Mouse (Mus musculus): ENCODE data around the gene Dao.

The Dao gene

DNA sequence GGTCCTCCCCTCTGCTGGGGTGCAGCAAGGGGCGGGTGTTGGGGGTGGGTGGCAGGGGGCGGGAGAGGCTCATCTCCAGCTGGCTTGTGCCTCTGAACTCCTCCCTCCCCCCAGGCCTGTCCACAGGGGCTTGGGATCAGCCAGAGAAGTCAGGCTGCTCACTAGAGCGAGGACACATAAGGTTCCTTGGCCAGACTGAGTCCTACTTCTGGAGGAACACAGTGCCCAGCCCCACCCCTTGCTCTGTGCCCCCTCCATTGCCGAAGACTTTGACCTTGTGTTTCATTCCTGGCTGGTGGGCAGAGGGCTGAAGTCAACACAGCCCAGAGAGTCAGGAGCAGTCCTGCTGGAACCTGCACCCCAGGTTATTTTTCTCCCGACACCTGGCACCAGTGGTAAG is at the start of gene Dao:
TSS of gene Dao (plus strand) at position 162 of the 400 bp plus-strand sequence.
- DNase-seq (ENCODE audit: low spot score in 2 of 2): no peak

DNA sequence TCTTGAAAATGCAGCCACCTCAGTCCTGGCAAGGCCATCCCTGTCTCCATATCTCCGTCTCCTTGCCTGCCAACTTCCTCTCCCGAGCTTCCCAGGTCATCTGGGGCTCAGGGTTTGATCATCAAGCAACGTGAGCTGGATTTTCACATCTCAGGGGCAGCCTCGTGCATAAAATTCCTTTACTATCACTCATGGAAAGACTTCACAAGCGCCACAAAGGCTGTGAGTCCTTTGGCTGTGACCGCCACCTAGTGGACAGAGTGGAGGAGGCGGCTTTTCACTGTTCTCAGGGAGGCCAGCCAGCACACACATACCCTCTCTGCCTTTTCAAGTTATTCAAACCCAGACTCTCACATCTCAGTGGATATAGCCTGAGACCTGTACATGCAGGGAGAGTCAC is 49.1 kb upstream of the Dao start:
- DNase-seq (ENCODE audit: low spot score in 2 of 2): peak; percentile 59 to 80

- DNase-seq (ENCODE audit: low spot score in 2 of 2): no peak
These were observed 48.2 kb upstream of the Dao start for GRCm38 (mm10) chr5:113955281-113955680.

DNA sequence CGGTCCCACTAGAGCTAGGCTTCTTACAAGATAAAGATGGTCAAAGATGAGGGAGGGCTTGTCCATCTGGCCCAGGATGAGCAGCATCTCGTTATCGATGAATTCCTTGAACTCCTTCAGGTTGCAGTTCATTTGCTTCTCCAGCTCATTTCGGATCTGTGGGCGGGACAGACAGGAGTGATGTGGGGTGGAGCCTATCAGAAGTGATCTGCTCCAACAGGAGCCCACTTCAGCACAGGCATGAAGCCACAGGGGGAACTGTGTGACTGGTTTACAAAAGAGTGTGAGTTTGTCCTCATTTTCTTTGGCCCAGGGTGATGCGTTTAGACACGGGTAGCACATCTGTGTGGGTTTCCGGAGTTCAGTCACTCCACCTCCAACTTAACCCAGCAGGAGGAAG is 47.8 kb upstream of the Dao start:
- DNase-seq (ENCODE audit: low spot score in 2 of 2): no peak

GRCm38 (mm10) chr5:113956510-113956909 is 47.0 kb upstream of the Dao start:
- DNase-seq (ENCODE audit: low spot score in 2 of 2): peak; percentile 45 to 80

DNA sequence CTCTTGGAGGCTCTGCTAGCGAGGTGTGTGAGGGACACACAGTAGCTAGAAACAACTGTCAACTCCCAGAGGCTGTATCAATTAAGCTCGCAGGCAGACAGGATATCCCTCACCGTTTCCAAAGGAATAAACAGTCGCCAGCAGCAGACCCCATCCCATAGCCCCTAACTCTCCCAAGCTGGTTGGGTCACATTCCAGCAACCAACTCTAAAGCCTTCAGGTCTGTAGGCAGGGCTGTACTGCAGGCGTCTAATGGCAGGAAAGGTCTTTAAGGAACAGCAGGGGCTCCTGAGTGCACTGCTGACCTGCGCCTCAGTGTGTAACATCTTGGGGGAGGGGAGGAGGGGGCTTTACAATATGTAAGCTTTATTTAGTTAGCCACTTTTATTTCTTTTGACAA is 44.5 kb upstream of the Dao start:
- no peak for DNase-seq (ENCODE audit: low spot score in 2 of 2)

DNA sequence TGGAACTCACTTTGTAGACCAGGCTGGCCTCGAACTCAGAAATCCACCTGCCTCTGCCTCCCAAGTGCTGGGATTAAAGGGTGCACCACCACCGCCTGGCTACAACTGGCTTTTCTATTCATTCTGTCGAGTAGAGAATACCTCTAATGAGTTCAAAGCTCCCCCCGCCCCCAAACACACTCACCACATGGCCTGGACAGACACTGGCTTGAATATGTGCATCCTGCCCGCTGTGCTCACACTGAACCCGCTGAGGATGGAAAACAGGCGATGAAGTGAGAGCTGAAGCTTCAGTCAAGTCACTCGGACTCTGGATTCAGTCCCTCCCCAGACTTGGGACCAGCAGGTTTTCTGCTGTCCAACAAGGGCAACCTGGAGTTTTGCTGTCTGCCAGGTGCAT is 43.1 kb upstream of the Dao start:
- DNase-seq (ENCODE audit: low spot score in 2 of 2): no peak

DNA sequence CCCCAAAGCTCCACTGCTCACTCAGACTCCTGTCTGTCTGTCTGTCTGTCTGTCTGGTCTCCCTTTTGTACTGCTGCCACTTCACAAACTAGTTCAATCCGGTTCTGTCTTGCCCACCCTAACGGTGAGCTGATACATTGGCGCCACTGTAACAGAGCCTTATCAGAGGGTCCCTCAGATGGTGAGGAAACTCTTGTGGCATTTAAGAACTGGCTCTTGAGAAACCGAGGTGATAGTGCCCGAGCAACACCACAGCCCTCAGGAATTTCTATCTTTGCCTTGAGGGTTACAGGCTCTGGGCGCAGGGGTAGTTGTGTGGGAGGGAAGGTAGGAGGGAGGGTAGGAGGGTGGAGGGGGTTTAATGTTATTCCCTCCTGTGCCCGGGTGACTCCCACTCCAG is 41.7 kb upstream of the Dao start:
- no peak for DNase-seq (ENCODE audit: low spot score in 2 of 2)

- DNase-seq (ENCODE audit: low spot score in 2 of 2): no peak
These were observed 38.5 kb upstream of the Dao start for GRCm38 (mm10) chr5:113964972-113965371.

- DNase-seq (ENCODE audit: low spot score in 2 of 2): no peak
These were observed 37.8 kb upstream of the Dao start for GRCm38 (mm10) chr5:113965659-113966185.

GRCm38 (mm10) chr5:113966452-113967150 is 36.9 kb upstream of the Dao start:
- no peak for DNase-seq (ENCODE audit: low spot score in 2 of 2)

GRCm38 (mm10) chr5:113968371-113968770 is 35.1 kb upstream of the Dao start:
- DNase-seq (ENCODE audit: low spot score in 2 of 2): no peak

- no peak for DNase-seq (ENCODE audit: low spot score in 2 of 2)
These were observed 32.0 kb upstream of the Dao start for GRCm38 (mm10) chr5:113971434-113971960.

DNA sequence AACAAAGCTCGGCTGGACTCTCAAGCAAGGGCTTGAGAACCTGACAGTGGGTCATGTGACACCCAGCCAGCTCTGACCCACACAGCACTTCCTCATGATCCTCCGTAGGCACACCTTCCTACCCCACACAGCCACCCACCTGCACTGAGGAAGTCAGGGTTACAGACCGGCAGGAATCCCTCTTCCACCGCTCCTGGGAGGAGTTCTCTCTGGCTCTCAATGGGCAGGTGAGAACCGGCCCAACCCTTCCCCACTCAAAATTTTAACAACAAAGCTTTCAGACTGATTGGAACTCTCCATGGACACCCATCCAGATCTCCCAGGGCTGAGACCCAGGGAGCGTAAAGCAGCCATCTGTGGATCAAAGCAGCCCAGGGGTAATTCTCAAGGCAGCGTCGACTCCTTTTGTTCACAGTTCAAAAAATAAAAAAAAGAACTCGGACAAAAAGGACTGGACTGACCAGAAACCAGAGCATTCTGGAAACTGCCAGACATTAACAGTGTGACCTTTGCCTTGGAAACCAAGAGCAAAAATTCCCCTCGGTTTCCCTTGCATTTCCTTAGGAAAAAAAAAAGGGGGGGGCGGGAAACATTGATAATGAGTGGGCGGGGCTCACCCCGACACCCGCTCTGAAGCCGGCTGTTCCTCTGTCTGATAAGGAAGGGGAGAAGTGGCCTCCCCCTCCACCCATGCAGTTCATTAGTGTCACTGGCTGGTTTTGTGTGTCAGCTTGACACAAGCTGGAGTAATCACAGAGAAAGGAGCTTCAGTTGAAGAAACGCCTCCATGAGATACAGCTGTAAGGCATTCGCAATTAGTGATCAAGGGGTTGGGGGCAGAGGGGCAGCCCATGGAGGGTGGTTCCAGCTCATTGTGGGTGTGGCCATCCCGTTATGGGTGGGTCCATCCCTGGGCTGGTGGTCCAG is 30.7 kb upstream of the Dao start:
- no peak for DNase-seq (ENCODE audit: low spot score in 2 of 2)

DNA sequence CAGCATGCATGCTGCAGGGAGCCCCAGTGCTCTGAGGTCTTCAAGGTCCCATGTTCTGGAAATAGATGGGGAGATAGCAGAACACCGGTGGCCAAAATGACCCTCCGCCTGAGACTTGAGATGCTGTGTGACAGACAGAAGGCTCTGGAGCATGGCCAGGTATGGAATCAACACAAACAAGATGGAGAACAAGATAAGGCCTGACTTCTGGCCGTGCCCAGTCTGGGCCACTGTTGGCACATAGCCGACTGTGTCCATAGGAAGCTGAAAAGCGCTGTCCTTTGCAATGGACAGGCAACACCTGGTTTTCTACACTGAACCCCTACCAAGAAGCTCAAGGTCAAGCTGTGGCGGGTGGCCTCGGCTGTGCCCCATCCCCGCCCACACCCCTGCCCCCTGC is 29.7 kb upstream of the Dao start:
- no peak for DNase-seq (ENCODE audit: low spot score in 2 of 2)

GRCm38 (mm10) chr5:113974576-113974975 is 28.9 kb upstream of the Dao start:
- DNase-seq (ENCODE audit: low spot score in 2 of 2): no peak

DNA sequence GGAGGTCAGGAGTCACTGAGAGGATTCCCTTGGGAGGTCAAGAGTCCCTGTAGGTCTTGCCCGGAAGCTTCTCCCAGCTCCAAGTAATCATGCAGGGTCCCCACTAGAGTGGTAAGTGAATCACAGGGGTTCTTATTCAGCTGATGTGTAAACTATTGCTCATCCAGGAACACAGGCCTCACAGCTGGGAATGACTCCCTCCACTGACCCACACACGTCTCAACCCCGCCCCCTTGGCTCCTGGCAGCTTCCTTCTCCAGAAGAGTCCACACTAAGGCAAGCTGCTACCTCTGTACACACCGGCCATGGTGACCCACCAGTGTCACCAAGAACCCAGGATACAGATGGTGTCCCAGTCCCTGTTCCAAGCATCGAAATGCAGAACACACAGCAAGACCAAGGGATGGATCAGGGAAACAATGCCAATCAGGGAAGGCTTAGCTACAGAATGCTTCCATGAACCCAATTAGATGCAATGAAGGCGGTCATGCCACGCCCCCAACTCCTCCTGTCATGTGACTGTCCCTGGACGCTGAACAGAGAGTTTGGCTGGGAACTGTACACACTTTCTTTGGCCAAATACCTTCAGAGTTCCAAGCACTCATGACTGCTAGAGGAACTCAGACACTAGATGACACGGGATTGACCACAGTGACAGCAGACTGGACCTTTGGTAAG is 27.8 kb upstream of the Dao start:
- DNase-seq (ENCODE audit: low spot score in 2 of 2): no peak

GRCm38 (mm10) chr5:113976597-113976996 is 26.9 kb upstream of the Dao start:
- DNase-seq (ENCODE audit: low spot score in 2 of 2): no peak

DNA sequence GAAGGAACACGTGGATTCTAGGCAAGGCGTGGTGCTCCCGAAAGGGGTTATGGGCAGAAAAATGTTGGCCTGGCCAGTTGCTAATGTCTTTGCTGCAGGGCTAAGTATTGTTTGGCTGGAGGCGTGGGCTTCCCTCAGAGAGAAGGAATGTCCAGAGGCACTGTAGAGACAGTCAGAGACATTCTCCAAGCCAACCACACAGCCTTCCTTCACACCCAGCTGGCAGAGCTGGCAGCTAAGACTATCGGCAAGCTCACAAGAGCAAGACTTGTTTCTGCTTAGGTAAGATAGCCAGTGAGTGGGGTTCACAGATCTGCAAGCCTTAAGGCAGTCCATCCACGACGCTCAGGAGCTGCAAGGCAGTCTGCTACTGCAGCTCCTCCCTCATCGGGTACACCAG is 26.2 kb upstream of the Dao start:
- DNase-seq (ENCODE audit: low spot score in 2 of 2): no peak

GRCm38 (mm10) chr5:113980511-113980910 is 23.0 kb upstream of the Dao start:
- DNase-seq (ENCODE audit: low spot score in 2 of 2): no peak

GRCm38 (mm10) chr5:113981171-113981570 is 22.3 kb upstream of the Dao start:
- DNase-seq (ENCODE audit: low spot score in 2 of 2): no peak

DNA sequence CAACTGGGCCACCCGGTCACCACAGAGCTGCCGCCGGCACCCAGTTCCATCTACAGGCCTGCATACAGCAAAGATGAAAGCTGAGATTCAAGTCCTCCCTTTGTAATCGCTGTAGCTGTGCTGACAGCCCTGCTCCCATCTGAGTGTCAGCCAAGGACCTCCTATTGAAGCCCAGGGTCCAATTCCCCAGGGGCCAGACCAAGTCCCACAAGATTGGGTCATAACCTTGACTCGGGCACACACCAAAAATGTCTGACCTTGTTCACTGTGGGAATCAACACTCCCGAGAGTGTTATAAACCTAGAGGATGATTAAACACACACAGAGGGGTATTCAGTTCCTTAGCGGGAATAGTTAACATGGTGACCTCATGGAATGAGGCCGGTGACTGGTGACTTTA is 21.7 kb upstream of the Dao start:
- no peak for DNase-seq (ENCODE audit: low spot score in 2 of 2)
